Mouse (Mus musculus) right cerebral cortex, postnatal 25 days (tissue): Measurements from ENCODE around the gene Zfp275.
"Not testable (repeated sequence)": the region's sequence is repeated elsewhere in the genome, so short reads cannot be mapped to it uniquely, and the experiment has no call there.

Source experiments
- DNase-seq: peaks from one replicate; pipeline ENCODE4 v3.0.0; 2022

The Zfp275 gene

GRCm38 (mm10) chrX:73342483-73342895, at the start of gene Zfp275:
Gene Zfp275, plus strand, starts transcription at chrX:73342621.
- peak; percentile 73 for DNase-seq

- not testable (repeated sequence) for DNase-seq
These were observed 49.5 kb upstream of the Zfp275 start, which contains the start of the genes Xlr5a and Xlr5c for GRCm38 (mm10) chrX:73292876-73293275. Gene Xlr5a, minus strand, starts transcription at chrX:73292976. Gene Xlr5c, minus strand, starts transcription at chrX:73292976.

- not testable (repeated sequence) for DNase-seq
These were observed 46.7 kb upstream of the Zfp275 start for GRCm38 (mm10) chrX:73295745-73296144.

GRCm38 (mm10) chrX:73312522-73312921, 29.9 kb upstream of the Zfp275 start:
- peak; percentile 5 for DNase-seq

GRCm38 (mm10) chrX:73321029-73321428, 21.4 kb upstream of the Zfp275 start:
- DNase-seq, result no peak

- DNase-seq, result no peak
These were observed 15.2 kb upstream of the Zfp275 start for GRCm38 (mm10) chrX:73327215-73327614.

GRCm38 (mm10) chrX:73333548-73333947, 8.9 kb upstream of the Zfp275 start:
- no peak for DNase-seq

- DNase-seq, result no peak
These were observed 5.7 kb upstream of the Zfp275 start, which contains the start of gene Gm45015 for GRCm38 (mm10) chrX:73336740-73337139. Gene Gm45015, minus strand, starts transcription at chrX:73336840.

- DNase-seq, result no peak
These were observed 948 bp upstream of the Zfp275 start for GRCm38 (mm10) chrX:73341473-73341872.

- no peak for DNase-seq
These were observed 353 bp upstream of the Zfp275 start for GRCm38 (mm10) chrX:73342068-73342467.

- DNase-seq, result no peak
These were observed 717 bp downstream of the Zfp275 start for GRCm38 (mm10) chrX:73342941-73343735.

- DNase-seq, result no peak
These were observed 1.4 kb downstream of the Zfp275 start for GRCm38 (mm10) chrX:73343802-73344201.

GRCm38 (mm10) chrX:73344346-73344745, 1.9 kb downstream of the Zfp275 start:
- DNase-seq, result no peak

GRCm38 (mm10) chrX:73356163-73356562, 13.7 kb downstream of the Zfp275 start:
- no peak for DNase-seq

- no peak for DNase-seq
These were observed 14.3 kb downstream of the Zfp275 start for GRCm38 (mm10) chrX:73356719-73357118.

- DNase-seq, result no peak
These were observed 20.9 kb downstream of the Zfp275 start for GRCm38 (mm10) chrX:73363291-73363690.

- DNase-seq, result peak; percentile 5
These were observed 42.0 kb downstream of the Zfp275 start for GRCm38 (mm10) chrX:73384419-73384818.

- no peak for DNase-seq
These were observed 42.5 kb downstream of the Zfp275 start for GRCm38 (mm10) chrX:73384924-73385323.

- no peak for DNase-seq
These were observed 49.1 kb downstream of the Zfp275 start for GRCm38 (mm10) chrX:73391481-73391880.

- no peak for DNase-seq
These were observed 54.0 kb downstream of the Zfp275 start for GRCm38 (mm10) chrX:73396446-73396845.

GRCm38 (mm10) chrX:73398636-73399035, 56.2 kb downstream of the Zfp275 start, which contains the start of gene Gm18336:
Gene Gm18336, minus strand, starts transcription at chrX:73398736.
- DNase-seq, result not testable (repeated sequence)

GRCm38 (mm10) chrX:73400951-73401350, 58.5 kb downstream of the Zfp275 start:
- no peak for DNase-seq

- no peak for DNase-seq
These were observed 59.2 kb downstream of the Zfp275 start for GRCm38 (mm10) chrX:73401616-73402015.
